Mouse (Mus musculus): ENCODE data around the gene Rnd2. TPM values are rescaled to one million over a fixed set of nuclear protein-coding genes. Genes with fewer than 3 reads are reported as not detected.
"Not testable (repeated sequence)": the region's sequence is repeated elsewhere in the genome, so short reads cannot be mapped to it uniquely, and the experiment has no call there.

Rnd2 gene
- total and polyA plus RNA-seq, 3 experiments: 1.4 to 4.5 (median 2.8) TPM

DNA sequence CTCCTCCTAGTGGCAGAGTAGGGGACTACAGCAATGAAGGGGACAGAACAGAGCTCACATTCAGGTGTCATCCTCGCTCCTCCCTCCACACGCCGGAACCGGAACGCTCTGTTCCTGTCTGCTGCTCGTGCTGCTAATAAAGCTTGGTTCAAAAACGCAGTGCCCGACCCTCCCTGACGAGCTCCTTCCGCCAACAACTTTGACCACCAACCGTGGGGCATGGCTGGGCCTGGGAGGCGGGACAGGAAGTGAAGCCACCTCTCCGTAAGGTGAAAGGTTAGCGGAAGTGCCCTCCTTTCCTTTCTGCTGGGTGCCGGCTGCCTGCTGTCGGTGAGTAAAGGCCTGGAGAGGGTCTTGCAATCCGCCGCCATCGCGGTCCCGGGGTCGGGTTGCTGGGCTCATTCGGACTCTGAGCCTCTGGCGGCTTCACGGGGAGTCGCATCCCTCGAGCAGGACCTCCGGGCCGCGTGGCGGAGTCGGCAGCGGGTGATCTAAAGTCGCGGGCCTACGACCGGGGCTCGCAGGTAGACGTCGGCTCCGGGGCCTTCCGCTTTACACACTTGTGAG, 22.6 kb upstream of the Rnd2 start, which contains the start of gene Rpl27 (continued):
- TF ChIP-seq MXI1 (IDR thresholded peaks at IDR 0.05; ENCODE audit: low read depth, low read length) (peak; percentile 57; the same call in 1 of the 2 replicates), USF2 (conservative IDR thresholded peaks at IDR 0.05; ENCODE audit: low read depth, low read length) (no peak), MAFK (IDR thresholded peaks at IDR 0.05; ENCODE audit: insufficient replicate concordance, low read length) (no peak), ZNF384 (IDR thresholded peaks at IDR 0.05; ENCODE audit: low read depth, low read length) (peak; percentile 75), RAD21 (IDR thresholded peaks at IDR 0.05; ENCODE audit: low read depth, low read length) (peak; percentile 65), SIN3A (IDR thresholded peaks at IDR 0.05; ENCODE audit: low read length) (peak; percentile 97), TCF12 (IDR thresholded peaks at IDR 0.05; ENCODE audit: low read depth, low read length) (peak; percentile 97), IRF4 (IDR thresholded peaks at IDR 0.05; ENCODE audit: low read depth, low read length) (peak; percentile 80; the same call in 1 of the 2 replicates), ZC3H11A (IDR thresholded peaks at IDR 0.05; ENCODE audit: low read depth, low read length) (no peak)

- Histone ChIP-seq H3K79me2 (replicated peaks; ENCODE audit: control insufficient read depth, extremely low read depth, insufficient read depth, poor library complexity, severe bottlenecking) (peaks cover 32% of the 10 kb centered on the region), H3K36me3 (replicated peaks in 1 of 2; ENCODE audit: control insufficient read depth in 1 of 2, insufficient read depth in 1 of 2, low read length in 1 of 2) (peaks cover 29 to 33% of the 10 kb centered on the region in 2 experiments), H3K4me2 (ENCODE audit: insufficient read depth, low read depth, poor library complexity, severe bottlenecking) (peak overlapping the region; percentile 97), H3K27me3 (replicated peaks) (no peaks in the 10 kb centered on the region), H3K4me1 (ENCODE audit: control insufficient read depth in 1 of 2, insufficient read depth in 2 of 2) (peaks cover 12 to 30% of the 10 kb centered on the region in 2 experiments), H3K9me3 (replicated peaks; ENCODE audit: low read length) (no peaks in the 10 kb centered on the region), H3K27ac (ENCODE audit: insufficient read depth, low read depth) (peak overlapping the region; percentile 72), H3K9ac (ENCODE audit: insufficient read depth, low read depth) (peak overlapping the region; percentile 100), H3K4me3 (replicated peaks in 1 of 3; ENCODE audit: low read depth in 2 of 3, low read length in 2 of 3, poor library complexity in 1 of 3) (peak overlapping the region; percentile 74 to 98 (median 98))
- in situ Hi-C loops (cut with MboI; ENCODE audit: low pct_ligation_motif_present, low pct_unique_long_range_greater_than_20kb, low sequenced_read_pairs): no loop called here
- TF ChIP-seq POLR2AphosphoS2 (IDR thresholded peaks at IDR 0.05; ENCODE audit: low read depth, low read length) (no peak), KAT2A (IDR thresholded peaks at IDR 0.05; ENCODE audit: insufficient replicate concordance, low read length) (no peak), ZKSCAN1 (IDR thresholded peaks at IDR 0.05; ENCODE audit: borderline replicate concordance, low read depth, low read length) (no peak), UBTF (IDR thresholded peaks at IDR 0.05; ENCODE audit: low read depth, low read length) (0 out of 2 replicates have a peak, but pooled peaks have one; percentile 1)
- no peak for DNase-seq (ENCODE audit: extremely low read depth)
- dilution Hi-C loops (cut with MboI; ENCODE audit: extremely low pct_ligation_motif_present, extremely low pct_unique_long_range_greater_than_20kb, low sequenced_read_pairs): no loop called here
These were observed 22.0 kb upstream of the Rnd2 start for GRCm38 (mm10) chr11:101442760-101443159.

DNA sequence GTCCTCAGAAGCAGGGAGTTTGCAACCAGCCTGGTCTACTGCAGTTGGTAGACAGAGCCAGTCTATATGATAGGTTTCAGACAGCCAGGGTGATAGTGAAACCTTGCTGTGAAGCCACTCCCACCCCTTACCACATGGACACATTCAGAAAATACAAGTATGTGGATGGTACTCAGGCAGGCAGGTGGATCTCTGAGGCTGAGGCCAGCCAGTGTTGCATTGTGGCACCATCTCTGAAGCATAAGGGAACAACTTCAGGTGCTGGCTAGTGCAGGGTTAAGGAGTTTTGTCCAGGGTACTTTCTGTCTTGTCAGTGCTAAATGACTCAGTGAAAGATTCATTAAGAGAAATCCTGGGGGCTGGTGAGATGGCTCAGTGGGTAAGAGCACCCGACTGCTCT, 18.5 kb upstream of the Rnd2 start:
- peak overlapping the region; percentile 48 for H3K27ac ChIP-seq (ENCODE audit: insufficient read depth, low read depth)
- H3K4me1 ChIP-seq (ENCODE audit: control insufficient read depth in 1 of 2, insufficient read depth in 2 of 2): peaks cover 12 to 50% of the 10 kb centered on the region in 2 experiments
- H3K9ac ChIP-seq (ENCODE audit: insufficient read depth, low read depth): no peak overlapping the region
- in situ Hi-C loops (cut with MboI; ENCODE audit: low pct_ligation_motif_present, low pct_unique_long_range_greater_than_20kb, low sequenced_read_pairs) (no loop called here), dilution Hi-C loops (cut with MboI; ENCODE audit: extremely low pct_ligation_motif_present, extremely low pct_unique_long_range_greater_than_20kb, low sequenced_read_pairs) (no loop called here)
- peaks cover 37% of the 10 kb centered on the region for H3K79me2 ChIP-seq (replicated peaks; ENCODE audit: control insufficient read depth, extremely low read depth, insufficient read depth, poor library complexity, severe bottlenecking)
- no peaks in the 10 kb centered on the region for H3K27me3 ChIP-seq (replicated peaks)
- no peak overlapping the region for H3K4me2 ChIP-seq (ENCODE audit: insufficient read depth, low read depth, poor library complexity, severe bottlenecking)
- H3K4me3 ChIP-seq (replicated peaks in 1 of 3; ENCODE audit: low read depth in 2 of 3, low read length in 2 of 3, poor library complexity in 1 of 3): no peak overlapping the region
- peak; percentile 71 for DNase-seq (ENCODE audit: extremely low read depth)
- peaks cover 29 to 36% of the 10 kb centered on the region in 2 experiments for H3K36me3 ChIP-seq (replicated peaks in 1 of 2; ENCODE audit: control insufficient read depth in 1 of 2, insufficient read depth in 1 of 2, low read length in 1 of 2)
- TF ChIP-seq TCF12 (IDR thresholded peaks at IDR 0.05; ENCODE audit: low read depth, low read length) (0 out of 2 replicates have a peak, but pooled peaks have one; percentile 26), ELF1 (IDR thresholded peaks at IDR 0.05; ENCODE audit: low read depth, low read length) (no peak), RAD21 (IDR thresholded peaks at IDR 0.05; ENCODE audit: low read depth, low read length) (no peak), ZMIZ1 (IDR thresholded peaks at IDR 0.05; ENCODE audit: low read depth, low read length) (peak; percentile 64), MYC (IDR thresholded peaks at IDR 0.05; ENCODE audit: low read depth, low read length) (peak; percentile 84), MAX (IDR thresholded peaks at IDR 0.05; ENCODE audit: low read length) (0 out of 2 replicates have a peak, but pooled peaks have one; percentile 50), ZKSCAN1 (IDR thresholded peaks at IDR 0.05; ENCODE audit: borderline replicate concordance, low read depth, low read length) (no peak), MXI1 (IDR thresholded peaks at IDR 0.05; ENCODE audit: low read depth, low read length) (peak; percentile 36; the same call in 1 of the 2 replicates), CHD2 (IDR thresholded peaks at IDR 0.05; ENCODE audit: low read length) (peak; percentile 68), POLR2A (IDR thresholded peaks at IDR 0.05; ENCODE audit: low read depth, low read length) (peak; percentile 65), POLR2AphosphoS2 (IDR thresholded peaks at IDR 0.05; ENCODE audit: low read depth, low read length) (peak; percentile 95)
- H3K9me3 ChIP-seq (replicated peaks; ENCODE audit: low read length): no peaks in the 10 kb centered on the region

DNA sequence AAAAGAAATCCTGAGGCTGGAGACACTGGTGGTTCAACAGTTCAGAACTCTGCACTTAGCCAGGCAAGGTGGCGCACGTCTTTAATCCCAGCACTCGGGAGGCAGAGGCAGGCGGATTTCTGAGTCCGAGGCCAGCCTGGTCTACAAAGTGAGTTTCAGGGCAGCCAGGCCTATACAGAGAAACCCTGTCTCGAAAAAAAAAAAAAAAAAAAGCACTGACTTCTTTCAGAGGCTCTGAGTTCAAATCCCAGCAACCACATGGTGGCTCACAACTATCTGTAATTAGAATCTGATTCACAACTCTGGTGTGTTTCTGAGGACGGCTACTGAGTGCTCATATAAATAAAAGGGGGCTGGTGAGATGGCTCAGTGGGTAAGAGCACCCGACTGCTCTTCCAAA, 17.9 kb upstream of the Rnd2 start:
- H3K79me2 ChIP-seq (replicated peaks; ENCODE audit: control insufficient read depth, extremely low read depth, insufficient read depth, poor library complexity, severe bottlenecking): peaks cover 37% of the 10 kb centered on the region
- dilution Hi-C loops (cut with MboI; ENCODE audit: extremely low pct_ligation_motif_present, extremely low pct_unique_long_range_greater_than_20kb, low sequenced_read_pairs); H3K27ac ChIP-seq (ENCODE audit: insufficient read depth, low read depth); H3K27me3 ChIP-seq (replicated peaks); in situ Hi-C loops (cut with MboI; ENCODE audit: low pct_ligation_motif_present, low pct_unique_long_range_greater_than_20kb, low sequenced_read_pairs); H3K9me3 ChIP-seq (replicated peaks; ENCODE audit: low read length); H3K4me3 ChIP-seq (replicated peaks in 1 of 3; ENCODE audit: low read depth in 2 of 3, low read length in 2 of 3, poor library complexity in 1 of 3); H3K4me2 ChIP-seq (ENCODE audit: insufficient read depth, low read depth, poor library complexity, severe bottlenecking); DNase-seq (ENCODE audit: extremely low read depth); H3K9ac ChIP-seq (ENCODE audit: insufficient read depth, low read depth): not testable (repeated sequence)
- peaks cover 12 to 55% of the 10 kb centered on the region in 2 experiments for H3K4me1 ChIP-seq (ENCODE audit: control insufficient read depth in 1 of 2, insufficient read depth in 2 of 2)
- H3K36me3 ChIP-seq (replicated peaks in 1 of 2; ENCODE audit: control insufficient read depth in 1 of 2, insufficient read depth in 1 of 2, low read length in 1 of 2): peaks cover 29 to 41% of the 10 kb centered on the region in 2 experiments
